Mouse (Mus musculus) kidney, adult 9 months (tissue): ENCODE data around the gene Ints2.
A peak's percentile ranks its signal among the peaks of the same experiment; 100 is the strongest.
"Not testable (repeated sequence)": the region's sequence is repeated elsewhere in the genome, so short reads cannot be mapped to it uniquely, and the experiment has no call there.

ENCODE experiments used
- DNase-seq: peaks from one replicate; pipeline ENCODE4 v3.0.0; 2022

Ints2 gene

DNA sequence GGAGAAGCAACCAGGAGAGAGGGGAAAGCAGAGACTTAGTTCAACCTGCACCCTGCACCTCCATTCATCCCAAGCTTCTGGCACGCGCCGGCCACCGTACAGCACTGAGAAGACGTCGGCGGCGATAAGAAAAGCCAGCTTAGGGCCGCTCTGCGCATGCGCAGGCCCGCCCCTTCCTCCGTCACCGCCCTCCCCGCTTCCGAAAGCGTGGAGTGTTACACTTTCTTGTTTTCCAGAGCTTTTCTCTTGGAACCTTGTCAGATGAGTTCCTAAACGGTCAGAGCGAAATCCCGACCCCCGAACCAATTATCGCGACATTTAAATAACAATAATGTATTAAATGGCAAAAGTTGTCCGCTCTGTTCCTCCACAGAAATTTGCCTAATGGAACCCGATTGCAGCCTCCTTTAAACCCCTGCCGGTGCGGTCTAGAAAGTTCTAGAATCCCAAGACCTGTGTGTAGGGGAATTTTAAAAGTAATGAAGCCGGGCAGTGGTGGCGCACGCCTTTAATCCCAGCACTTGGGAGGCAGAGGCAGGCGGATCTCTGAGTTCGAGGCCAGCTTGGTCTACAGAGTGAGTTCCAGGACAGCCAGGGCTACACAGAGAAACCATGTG lies at the start of gene Ints2:
Ints2 (minus strand) TSS at position 116 of the 617 bp plus-strand sequence.
- DNase-seq = peak; percentile 95

DNA sequence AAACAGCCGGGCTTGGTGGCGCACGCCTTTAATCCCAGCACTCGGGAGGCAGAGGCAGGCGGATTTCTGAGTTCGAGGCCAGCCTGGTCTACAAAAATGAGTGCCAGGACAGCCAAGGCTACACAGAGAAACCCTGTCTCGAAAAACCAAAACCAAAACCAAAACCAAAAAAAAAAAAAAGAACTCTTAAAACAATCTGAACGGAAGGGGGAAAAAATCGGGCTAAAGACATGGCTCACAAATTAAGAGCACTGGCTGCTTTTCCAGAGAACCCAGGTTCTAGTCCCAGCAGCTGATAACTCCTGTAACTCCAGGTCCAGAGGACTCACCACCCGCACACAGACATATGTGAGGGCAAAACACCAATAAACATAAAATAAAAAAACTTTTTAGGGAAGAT lies 34.8 kb upstream of the Ints2 start:
- not testable (repeated sequence) for DNase-seq

DNA sequence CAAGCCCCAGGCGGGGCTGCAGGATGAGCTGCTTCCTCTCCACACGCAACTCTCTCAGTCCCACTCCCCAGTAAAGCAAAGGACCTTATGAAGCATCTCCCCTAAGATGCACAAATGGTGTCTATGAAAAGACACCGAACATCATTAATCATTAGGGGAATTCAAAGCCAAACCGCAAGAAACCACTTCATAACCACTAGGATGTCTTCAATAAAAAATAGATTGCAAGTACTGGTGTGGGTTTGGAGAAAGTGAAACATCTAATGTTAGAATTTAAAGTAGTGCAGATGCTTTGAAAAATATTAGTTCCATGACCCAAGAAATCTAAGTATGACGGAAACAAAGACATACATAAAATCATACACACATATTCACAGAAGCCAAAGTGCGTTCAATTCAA lies 34.3 kb upstream of the Ints2 start:
- DNase-seq = no peak

DNA sequence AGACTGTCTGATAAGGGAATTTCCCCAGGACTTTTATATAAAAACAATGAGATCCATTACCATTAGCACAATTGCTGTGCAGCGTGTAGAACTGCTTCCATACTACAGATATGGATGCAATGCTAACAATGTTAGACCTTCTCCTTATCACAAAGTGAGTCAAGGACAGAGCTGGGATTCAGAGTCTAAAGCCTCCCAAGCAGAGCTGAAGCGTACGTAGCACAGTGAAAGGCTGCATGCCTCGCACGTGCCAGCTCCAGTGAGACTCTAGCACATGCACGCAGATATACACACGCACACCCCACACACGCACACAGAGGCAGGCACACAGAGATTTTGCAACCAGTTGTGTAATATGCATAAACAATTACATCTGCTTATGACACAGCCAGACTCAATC lies 28.4 kb upstream of the Ints2 start:
- no peak for DNase-seq

DNA sequence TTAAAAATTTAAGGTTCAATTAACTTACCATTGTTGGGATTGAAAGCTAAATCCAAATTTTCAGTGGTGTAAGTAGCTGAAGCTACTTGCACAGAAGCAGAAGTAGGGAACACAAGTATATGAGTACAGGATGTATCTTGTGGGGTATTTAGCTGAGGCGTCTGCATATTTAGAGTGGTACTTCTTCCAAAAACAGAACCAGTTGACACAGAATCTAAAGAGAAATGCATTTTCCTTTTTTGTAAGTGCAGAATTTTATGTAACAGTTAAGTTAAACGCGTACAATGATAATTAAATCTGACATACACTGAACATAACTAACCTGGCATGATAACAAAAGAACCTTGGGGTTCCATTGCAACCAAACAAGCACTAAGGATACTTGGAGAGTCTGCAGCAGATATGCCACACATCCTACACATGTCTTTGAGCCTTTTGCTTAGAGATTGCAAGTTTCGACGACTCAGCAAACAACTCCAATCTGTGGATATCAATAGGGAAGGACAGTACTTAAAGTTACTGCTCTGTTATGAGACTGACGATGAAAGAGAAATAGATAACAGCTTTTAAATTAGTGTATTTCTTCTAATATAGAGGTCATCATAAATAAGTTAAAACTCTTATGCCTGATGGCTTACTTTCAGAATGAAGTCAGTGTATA lies 21.2 kb upstream of the Ints2 start:
- DNase-seq = no peak

DNA sequence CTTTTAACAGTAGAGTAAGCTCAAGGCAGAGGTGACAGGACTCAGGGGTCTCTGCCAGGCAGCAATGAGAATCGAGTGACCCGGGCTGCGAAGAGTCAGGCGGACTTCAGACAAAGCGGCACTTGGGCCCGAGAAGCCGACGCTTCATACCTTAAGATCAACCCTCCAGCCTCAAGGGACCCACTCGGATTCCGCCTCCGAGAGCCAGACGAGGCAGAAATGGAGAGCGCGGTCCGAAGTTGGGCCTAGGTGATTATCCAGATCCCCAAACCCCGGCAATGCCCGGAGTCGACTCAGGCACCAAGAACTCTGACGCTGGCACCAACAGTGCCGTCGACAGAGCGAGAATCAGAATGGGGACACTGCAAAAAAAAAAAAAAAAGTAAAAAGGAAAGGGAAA lies 321 bp downstream of the Ints2 start:
- DNase-seq = no peak

DNA sequence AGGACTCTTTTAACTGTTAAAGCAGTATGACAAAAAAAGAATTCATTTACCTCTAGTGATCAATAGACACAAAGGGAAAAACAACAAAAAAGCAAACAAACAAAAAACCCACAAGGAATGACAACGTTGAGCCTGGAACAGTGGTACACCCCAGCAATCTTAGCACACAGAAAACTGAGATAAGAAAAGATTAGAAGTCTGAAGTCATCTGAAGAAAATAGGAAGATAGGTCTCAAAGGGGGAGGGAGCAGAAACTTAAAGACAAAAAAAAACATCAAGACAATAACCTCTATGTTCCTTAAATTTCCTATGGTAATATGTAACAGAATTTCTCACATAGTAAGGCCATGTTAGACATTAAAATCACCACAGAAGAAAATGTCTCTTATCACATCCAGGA lies 4.0 kb downstream of the Ints2 start:
- DNase-seq = no peak

DNA sequence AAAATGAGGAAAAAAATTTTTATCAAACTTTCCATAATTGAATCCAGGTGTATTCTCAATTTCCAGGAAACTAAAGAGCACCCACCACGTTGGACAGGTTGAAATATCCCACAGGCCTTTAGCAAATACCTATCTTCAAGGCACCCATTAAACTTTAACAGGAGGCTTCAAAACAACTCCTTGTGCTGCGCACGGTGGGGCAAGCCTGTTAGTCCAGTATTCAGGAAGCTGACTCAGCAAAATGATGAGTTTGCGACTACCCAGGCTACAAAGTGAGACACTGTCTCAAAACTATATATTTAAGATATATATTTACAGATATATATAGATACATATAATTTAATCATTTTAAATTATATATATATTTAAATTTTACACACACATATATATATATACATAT lies 24.9 kb downstream of the Ints2 start:
- peak; percentile 79 for DNase-seq

DNA sequence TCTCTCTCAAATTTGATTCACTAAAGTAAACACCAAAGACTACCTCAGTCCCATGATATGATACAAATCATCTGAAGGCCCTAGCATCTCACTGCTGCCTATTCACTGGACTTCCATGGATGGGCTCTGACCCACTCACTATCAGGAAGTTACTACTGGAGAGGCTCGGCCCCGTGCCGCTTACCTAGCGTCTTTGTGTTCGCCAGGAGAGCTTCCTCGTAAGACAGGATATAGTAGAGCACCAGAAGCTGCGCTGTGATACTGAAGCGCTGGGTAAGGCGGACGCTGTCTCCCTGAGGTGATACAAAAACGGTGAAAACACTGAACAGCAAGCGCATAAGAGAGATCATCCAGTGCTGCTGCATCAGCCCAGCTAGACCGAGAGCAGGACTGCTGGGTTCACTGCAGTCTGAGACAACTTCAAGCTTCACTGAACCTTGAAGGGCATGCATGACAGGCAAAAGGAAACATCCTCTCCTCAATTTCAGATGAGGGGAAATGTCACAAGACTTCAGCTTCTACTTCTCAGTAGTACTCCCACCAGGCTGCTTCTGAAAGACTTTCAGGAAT lies 25.5 kb downstream of the Ints2 start:
- peak; percentile 75 for DNase-seq

DNA sequence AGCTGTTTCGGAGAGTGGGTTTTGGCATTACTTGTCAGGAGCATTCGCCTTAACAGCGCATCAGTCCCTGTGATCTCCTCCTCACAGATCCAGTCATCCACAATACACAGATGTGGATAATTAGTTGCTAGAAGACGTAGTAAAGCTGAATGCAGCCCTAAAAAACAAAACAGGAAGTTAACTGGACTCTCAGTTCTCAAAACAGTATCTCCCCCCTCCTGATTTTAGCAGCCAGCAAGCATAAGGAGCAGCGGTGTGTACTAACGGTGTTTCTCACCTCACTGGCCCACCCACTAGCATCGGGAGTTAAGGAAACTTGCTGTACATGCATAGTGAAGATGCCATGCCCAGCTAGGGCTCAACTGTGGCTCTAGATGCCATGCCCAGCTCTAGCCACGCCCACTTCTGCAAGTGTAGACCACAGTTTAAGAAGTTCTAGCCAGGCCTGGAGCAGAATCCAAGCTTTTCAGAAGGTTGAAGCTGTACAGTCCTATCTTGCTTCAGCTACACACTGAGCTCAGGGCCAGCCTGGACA lies 30.7 kb downstream of the Ints2 start:
- no peak for DNase-seq

DNA sequence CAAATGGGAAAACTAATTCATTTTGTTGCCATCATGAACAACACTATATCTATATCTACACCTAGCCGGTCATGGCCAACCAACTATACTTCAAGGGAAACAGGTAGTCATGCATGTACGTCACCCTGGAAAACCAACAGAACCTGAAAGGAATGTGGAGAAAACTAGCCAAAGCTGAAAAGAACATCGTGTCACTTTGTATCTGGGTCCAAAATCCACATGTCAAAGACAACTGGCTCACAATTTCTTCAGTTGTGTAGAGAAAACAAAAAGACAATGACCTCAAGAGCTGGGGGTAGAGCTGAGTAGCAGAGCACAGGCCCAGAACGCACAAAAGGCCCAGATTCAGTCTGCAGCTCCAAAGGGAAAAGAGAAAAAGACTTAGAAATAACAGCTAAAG lies 31.6 kb downstream of the Ints2 start:
- DNase-seq = peak; percentile 69

DNA sequence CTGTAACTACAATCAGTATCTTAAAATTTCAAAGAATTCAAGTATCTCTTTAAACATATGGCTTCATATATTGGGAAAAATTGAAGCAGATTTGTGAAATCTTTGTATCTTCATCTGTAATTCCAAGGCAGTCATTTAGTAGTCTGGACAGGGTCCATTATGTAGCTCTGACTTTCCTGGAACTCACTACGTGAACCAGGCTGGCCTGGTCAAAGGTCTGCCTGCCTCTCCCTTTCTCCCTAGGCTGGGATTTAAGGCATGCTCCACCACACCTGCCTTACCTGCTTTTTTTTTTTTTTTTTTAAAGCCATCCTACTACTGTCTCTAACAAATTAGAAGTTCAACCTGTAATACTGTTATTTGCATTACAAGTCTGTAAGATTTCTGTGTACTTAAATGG lies 45.6 kb downstream of the Ints2 start:
- peak; percentile 58 for DNase-seq

DNA sequence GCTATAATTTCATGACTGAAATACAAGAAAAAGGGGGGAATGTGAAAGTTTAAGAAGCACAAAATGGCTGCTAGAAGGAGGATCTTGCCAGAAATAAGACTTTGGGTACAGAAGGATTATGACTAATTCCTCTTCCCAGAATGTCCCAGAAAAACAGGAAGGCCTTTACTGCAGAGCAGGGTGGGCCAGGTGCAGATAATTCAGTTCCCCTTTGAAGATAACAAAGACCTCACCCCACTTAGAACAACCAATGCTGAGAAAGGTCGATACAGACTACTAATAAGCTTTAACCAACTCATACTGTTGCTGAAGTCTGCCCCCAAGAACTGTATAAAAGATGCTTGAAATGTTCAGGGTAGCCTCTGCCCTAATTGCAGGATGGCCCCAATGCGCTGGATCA lies 48.3 kb downstream of the Ints2 start:
- no peak for DNase-seq

DNA sequence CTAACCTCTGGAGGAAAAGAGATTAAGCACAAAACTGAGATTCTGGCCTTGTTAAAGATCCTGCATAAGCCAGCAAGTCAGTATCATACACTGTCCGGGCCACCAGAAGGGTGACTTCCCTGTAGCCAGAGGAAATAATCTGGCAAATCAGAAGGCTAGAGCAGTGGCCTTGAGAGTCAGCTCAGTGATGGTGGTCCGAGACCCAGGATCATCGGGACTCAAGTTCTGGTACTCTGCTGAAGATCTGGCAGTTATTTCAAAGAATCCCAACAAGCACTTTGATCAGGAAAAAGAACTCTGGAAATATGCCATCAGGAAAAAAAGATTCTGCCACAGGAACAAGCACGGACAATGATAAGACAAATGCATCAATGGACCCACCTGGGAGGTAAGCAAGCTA lies 51.5 kb downstream of the Ints2 start:
- DNase-seq = no peak

DNA sequence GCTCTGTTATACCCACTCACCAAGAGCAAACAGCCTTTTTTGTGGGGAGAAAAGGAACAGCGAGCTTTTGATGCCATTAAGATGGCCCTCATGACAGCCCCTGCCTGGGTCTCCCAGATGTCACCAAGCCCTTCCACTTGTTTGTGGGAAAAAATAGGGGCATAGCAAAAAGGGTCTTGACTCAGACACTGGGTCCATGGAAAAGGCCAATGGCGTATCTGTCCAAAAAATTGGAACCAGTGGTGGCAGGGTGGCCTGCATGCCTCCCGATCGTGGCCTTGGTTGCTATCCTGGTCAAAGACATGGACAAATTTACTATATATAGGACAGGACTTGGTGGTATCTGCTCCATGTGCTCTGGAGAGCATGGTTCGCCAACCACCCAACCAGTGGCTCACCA lies 52.3 kb downstream of the Ints2 start:
- no peak for DNase-seq

DNA sequence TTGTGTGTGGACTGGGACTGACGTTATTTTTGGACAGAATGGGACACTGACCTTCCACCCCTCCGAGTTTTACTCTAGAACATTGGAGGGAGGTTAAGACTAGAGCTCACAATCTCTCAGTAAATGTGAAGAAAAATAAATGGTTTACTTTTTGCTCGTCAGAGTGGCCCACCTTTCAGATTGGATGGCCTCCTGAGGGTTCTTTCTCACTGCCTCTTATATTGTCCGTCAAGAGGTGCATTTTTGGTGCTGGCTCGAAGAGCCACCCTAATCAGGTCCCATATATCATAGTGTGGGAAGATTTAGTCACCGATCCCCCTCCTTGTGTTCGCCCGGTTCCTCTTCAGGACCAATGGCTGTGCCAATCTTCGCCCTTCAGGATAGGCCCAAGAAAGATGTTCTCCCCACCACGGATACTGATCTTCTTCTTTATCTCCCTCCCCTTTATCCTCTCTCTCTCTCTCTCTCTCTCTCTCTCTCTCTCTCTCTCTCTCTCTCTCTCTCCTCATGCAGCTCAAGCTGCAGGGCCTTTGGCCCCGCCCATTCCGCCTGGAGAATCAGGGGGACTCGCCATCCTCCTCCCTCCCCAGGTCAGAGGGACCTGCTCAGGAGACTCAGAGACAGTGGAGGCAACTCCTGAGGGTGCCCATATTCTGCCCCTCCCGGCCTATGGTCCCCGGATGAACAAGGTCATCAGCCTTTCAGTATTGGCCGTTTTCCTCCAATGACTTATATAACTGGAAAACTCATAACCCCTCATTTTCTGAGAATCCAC lies 55.3 kb downstream of the Ints2 start:
- DNase-seq = no peak

DNA sequence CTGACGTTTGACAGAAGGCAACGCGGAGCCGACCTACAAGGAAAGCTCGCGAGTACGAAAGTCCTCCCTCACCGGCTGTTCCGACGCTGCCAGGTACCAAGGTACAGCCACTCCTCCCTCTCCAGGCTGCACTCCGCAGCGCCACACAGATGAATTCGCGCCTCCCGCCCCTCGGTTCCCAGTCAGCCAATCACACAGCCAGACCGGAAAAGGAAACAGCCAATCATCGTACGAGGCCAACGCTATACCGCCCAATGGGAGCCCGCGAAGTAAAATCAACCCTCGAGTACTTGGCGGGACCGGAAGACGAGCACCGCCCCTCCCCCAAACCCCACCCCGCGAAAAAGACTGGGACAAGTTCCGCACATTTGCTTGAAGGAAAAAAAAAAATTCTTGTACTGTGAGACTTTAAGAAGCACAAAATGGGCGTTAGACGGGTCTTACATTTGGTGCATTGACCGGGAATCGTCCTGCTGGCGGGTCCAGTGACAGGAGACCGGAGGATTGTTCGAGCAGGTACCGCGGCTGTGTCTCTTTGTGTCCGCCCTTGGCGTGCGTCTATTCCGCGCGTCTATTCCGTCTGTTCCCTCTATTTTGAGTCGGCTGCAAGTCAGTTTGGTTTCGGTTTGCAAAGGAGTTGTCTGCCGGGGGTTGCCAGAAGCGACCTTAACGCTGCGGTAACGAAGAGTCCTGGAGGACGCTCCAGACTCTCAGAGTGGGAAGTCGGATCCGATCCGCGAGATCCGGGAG lies 56.2 kb downstream of the Ints2 start, which contains the start of gene Brip1:
Brip1 (minus strand) TSS at position 157 of the 750 bp plus-strand sequence.
- DNase-seq = peak; percentile 96

DNA sequence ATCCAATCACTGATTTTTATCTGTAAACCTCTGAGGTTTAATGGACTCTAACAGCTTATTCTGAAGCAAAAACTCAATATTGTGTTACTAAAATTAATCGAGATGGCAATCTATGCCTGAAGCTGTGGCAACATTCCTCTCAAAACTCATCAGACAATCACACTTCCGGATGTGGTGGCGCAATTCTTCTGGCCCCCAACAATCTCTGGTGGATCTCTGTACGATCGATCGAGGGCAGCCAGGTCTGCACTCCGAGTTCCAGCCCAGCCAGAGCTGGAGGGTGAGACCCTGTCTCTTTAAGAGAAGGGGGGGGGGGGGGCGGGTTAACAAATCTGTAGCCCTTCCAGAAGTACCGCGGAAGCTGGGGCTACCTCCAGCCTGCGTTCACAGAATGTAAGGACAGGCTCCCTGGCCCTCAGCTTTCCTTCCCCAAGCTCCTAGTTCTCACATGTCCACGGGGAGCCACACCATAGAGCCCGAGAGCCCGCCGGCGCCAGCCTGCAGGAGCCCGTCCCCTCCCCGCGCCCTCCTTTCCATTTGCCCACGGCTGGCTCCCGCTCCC lies 56.8 kb downstream of the Ints2 start:
- no peak for DNase-seq

DNA sequence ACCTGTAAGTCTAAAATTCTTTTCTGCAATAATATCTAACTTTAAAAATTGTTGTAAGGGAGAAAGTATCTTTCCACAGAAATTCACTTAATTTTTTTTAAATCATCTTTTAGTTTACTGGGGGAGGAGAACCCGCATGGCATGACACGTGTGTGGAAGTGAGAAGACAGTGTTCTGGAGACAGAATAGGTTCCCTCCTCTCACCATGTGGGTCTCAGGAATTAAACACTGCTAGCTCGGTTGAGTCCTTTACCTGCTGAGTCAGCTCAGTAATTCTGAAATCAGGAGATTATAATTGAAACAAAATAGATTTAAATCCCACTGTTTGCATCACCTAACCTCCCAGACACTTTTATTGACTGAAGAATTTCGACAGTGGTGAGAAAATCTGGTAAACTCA lies 57.6 kb downstream of the Ints2 start:
- no peak for DNase-seq

DNA sequence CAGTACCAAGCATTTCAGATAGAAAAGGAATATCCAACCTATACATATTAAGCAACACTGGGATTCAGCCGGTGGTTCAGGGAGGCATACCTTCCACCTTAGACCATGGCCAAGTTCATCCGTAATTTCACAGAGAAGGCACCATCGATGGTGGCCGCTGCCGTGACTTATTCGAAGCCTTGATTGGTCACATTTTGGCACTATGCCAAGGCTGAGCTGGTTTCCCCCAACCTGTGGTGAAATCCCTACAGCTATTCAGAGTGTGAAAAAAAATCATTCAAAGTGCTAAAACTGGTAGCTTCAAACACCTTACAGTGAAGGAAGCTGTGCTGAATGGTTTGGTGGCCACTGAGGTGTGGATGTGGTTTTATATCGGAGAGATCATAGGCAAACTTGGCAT lies 72.2 kb downstream of the Ints2 start:
- not testable (repeated sequence) for DNase-seq

DNA sequence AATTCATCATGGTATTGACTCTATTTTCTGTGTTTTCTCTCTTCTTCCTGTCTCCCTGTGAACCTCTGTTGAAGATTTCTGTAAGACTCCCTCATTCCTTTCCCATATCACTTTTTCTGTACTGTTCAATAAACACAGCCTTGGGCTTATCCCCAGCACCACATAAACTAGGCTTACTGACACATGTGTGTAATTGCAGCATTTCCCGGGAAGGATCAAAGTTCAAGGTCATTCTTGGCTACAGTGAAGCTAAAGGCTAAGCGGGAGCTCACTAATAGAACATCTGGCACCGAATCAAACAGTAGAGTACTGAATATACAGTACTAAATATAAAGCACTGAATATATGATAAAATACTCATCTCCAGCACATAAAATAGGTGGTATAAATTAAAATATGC lies 81.5 kb downstream of the Ints2 start:
- DNase-seq = peak; percentile 14

DNA sequence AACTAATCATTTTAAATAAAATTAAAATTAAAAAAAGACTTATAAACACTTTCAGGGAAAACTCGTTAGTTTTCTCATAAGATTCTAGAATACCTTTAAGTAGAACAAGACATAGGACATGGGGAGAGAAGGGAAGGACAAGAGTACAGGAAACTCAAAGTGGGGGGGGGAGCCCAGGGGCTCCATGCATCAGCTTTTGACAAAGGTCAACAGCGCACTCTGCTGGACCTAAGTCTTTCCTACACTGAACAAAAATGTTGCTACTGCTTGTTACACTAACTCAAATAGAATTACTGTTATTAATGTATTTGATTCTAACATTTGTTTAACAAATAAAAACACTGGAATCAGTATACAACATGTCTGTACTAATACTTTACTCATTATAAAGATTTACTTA lies 83.2 kb downstream of the Ints2 start:
- peak; percentile 70 for DNase-seq
